Mouse (Mus musculus) left cerebral cortex, adult 18-20 months (tissue): ENCODE measurements around the gene Fzd4. TPM values are rescaled to one million over a fixed set of nuclear protein-coding genes. Genes with fewer than 3 reads are reported as not detected.

Experiments used
- DNase-seq, 2 experiments: peaks; one replicate each; pipeline ENCODE4 v3.0.0; 2021 to 2022; ENCODE audit warnings: low spot score in 2 of 2, mixed read lengths in 1 of 2
- total RNA-seq, 2 experiments: library from RNA; stranded (reverse); gene quantifications; 2 replicates each; pipeline ENCODE4 v1.2.3; 2021

Fzd4 gene
- total RNA-seq, 2 experiments from 2014 or later: 5.6 to 5.7 TPM

GRCm38 (mm10) chr7:89425803-89426725 lies 21.9 kb downstream of the Fzd4 start:
- DNase-seq: no peak

GRCm38 (mm10) chr7:89427101-89427500 lies 22.9 kb downstream of the Fzd4 start:
- no peak for DNase-seq

- DNase-seq: no peak
Observed at GRCm38 (mm10) chr7:89428804-89429203, 24.6 kb downstream of the Fzd4 start.

- no peak for DNase-seq
Observed at GRCm38 (mm10) chr7:89429326-89429725, 25.2 kb downstream of the Fzd4 start.

- DNase-seq: no peak
Observed at GRCm38 (mm10) chr7:89431185-89431584, 27.0 kb downstream of the Fzd4 start.

GRCm38 (mm10) chr7:89433193-89433892 lies 29.2 kb downstream of the Fzd4 start:
- peak; percentile 31 to 34 for DNase-seq

- no peak for DNase-seq
Observed at GRCm38 (mm10) chr7:89433893-89434616, 29.9 kb downstream of the Fzd4 start.

GRCm38 (mm10) chr7:89436404-89436803 lies 32.2 kb downstream of the Fzd4 start:
- DNase-seq: no peak

- DNase-seq: peak; percentile 41 to 48
Observed at GRCm38 (mm10) chr7:89437589-89437988, 33.4 kb downstream of the Fzd4 start.

GRCm38 (mm10) chr7:89441291-89441690 lies 37.1 kb downstream of the Fzd4 start:
- no peak for DNase-seq

GRCm38 (mm10) chr7:89442242-89442641 lies 38.1 kb downstream of the Fzd4 start:
- DNase-seq: no peak

GRCm38 (mm10) chr7:89445137-89445536 lies 41.0 kb downstream of the Fzd4 start:
- no peak for DNase-seq

GRCm38 (mm10) chr7:89450312-89450711 lies 46.2 kb downstream of the Fzd4 start:
- DNase-seq: no peak

- no peak for DNase-seq
Observed at GRCm38 (mm10) chr7:89456380-89457076, 52.4 kb downstream of the Fzd4 start.

GRCm38 (mm10) chr7:89459691-89460090 lies 55.5 kb downstream of the Fzd4 start:
- DNase-seq: no peak

GRCm38 (mm10) chr7:89460911-89461310 lies 56.8 kb downstream of the Fzd4 start:
- DNase-seq: no peak

GRCm38 (mm10) chr7:89461351-89461750 lies 57.2 kb downstream of the Fzd4 start:
- no peak for DNase-seq
